Mouse (Mus musculus) mouse embryonic stem cell (cell line): Measurements from ENCODE around the gene Zfp180.

Experiments used
- in situ Hi-C, 2 experiments: fragments of 300-500 bp; cut with MboI; formaldehyde crosslinking; loops; 1 replicate in 1 of 2; 3 replicates in 1 of 2; pipeline ENCODE4 v1.14.3; 2019 to 2020; ENCODE audit warnings: low sequenced_read_pairs in 2 of 2, low pct_unique_long_range_greater_than_20kb in 1 of 2, mixed read lengths in 1 of 2; ENCODE audit not compliant: unreplicated experiment in 1 of 2

The Zfp180 gene

DNA sequence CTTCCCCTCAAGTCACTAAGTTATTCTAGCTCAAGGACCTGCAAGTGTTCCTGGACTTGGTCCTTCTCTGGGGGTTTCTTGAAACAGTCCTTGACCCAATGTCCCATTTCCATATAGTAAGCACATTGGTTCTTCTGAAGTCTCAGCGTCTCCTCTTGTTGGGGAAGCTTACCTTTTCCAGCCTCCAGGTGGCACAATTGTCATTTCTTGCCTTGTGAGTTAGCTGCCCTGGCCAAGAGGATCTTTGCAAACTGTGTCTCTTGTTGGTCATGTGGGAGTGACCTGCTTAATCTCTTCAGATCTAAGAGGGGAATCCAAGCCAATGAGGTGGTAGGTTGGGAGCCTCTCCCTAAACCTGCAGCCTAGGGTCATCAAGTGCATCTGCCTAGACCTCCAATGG lies 71.5 kb downstream of the Zfp180 start:
- in situ Hi-C loops: loop anchor here (5.0 to 10.0 kb wide), 3 partner anchors 132 to 194 kb away; partner anchors contain the start of gene Lypd5 (in 1 of the 2)
